Mouse (Mus musculus) hematopoietic stem cell, adult 5-6 weeks (primary cell): ENCODE results near the gene Prkce. TPM values are rescaled to one million over a fixed set of nuclear protein-coding genes. Genes with fewer than 3 reads are reported as not detected.
A peak's percentile ranks its signal among the peaks of the same experiment; 100 is the strongest.

ENCODE experiments used
- ATAC-seq, 2 experiments: fragments of 125-278 bp in 1 of 2; replicated peaks in 1 of 2; 2 replicates each; pipeline ENCODE4 v1.8.0; 2016 to 2017; ENCODE audit warnings: inconsistent platforms in 2 of 2, mild to moderate bottlenecking in 2 of 2, moderate number of reproducible peaks in 2 of 2, low read depth in 1 of 2, moderate TSS enrichment in 1 of 2; ENCODE audit not compliant: low FRiP score in 2 of 2, poor library complexity in 2 of 2, severe bottlenecking in 2 of 2, insufficient read depth in 1 of 2, low TSS enrichment in 1 of 2
- total RNA-seq: library from RNA; stranded (forward); fragments of 172-1452, 232-1000 nt; gene quantifications from 2 replicates; pipeline ENCODE4 v1.2.3, GENCODE M21; 2017

Gene Prkce
- total RNA-seq, 1 experiment from 2014 or later, result 15.4 TPM

GRCm38 (mm10) chr17:86208057-86208820, 40.7 kb downstream of the Prkce start:
- ATAC-seq, result 0 out of 4 replicates have a peak, but pooled peaks of 1 of the 2 experiments have one; percentile 21

- no peak for ATAC-seq
These were observed 41.2 kb downstream of the Prkce start for GRCm38 (mm10) chr17:86208821-86209186.

- peak; percentile 76 to 78 for ATAC-seq
These were observed 42.2 kb downstream of the Prkce start for GRCm38 (mm10) chr17:86209680-86210251.

- ATAC-seq, result no peak
These were observed 44.6 kb downstream of the Prkce start for GRCm38 (mm10) chr17:86212204-86212603.

- ATAC-seq, result no peak
These were observed 46.7 kb downstream of the Prkce start for GRCm38 (mm10) chr17:86214285-86214684.

- no peak for ATAC-seq
These were observed 47.2 kb downstream of the Prkce start for GRCm38 (mm10) chr17:86214741-86215140.

GRCm38 (mm10) chr17:86215771-86216170, 48.2 kb downstream of the Prkce start:
- peak in 1 of 2 experiments; percentile 64; a peak in 2 of 4 replicates for ATAC-seq

- ATAC-seq, result no peak
These were observed 49.9 kb downstream of the Prkce start for GRCm38 (mm10) chr17:86217468-86217867.

GRCm38 (mm10) chr17:86218553-86218952, 51.0 kb downstream of the Prkce start:
- ATAC-seq, result no peak

- no peak for ATAC-seq
These were observed 58.1 kb downstream of the Prkce start for GRCm38 (mm10) chr17:86225488-86226186.

GRCm38 (mm10) chr17:86226198-86226597, 58.6 kb downstream of the Prkce start:
- no peak for ATAC-seq

GRCm38 (mm10) chr17:86226635-86227034, 59.0 kb downstream of the Prkce start:
- ATAC-seq, result no peak

GRCm38 (mm10) chr17:86227389-86227788, 59.8 kb downstream of the Prkce start:
- ATAC-seq, result no peak

GRCm38 (mm10) chr17:86228850-86229249, 61.3 kb downstream of the Prkce start:
- no peak for ATAC-seq

GRCm38 (mm10) chr17:86230141-86230633, 62.6 kb downstream of the Prkce start:
- ATAC-seq, result no peak

- peak; percentile 54 to 68 for ATAC-seq
These were observed 64.2 kb downstream of the Prkce start for GRCm38 (mm10) chr17:86231741-86232179.

- ATAC-seq, result peak; percentile 65 to 66
These were observed 64.7 kb downstream of the Prkce start for GRCm38 (mm10) chr17:86232248-86232647.

- no peak for ATAC-seq
These were observed 67.1 kb downstream of the Prkce start for GRCm38 (mm10) chr17:86234587-86235150.
